Mouse (Mus musculus) heart, adult 18-20 months (tissue): ENCODE measurements around the gene Nppc. TPM values are rescaled to one million over a fixed set of nuclear protein-coding genes. Genes with fewer than 3 reads are reported as not detected.
A peak's percentile ranks its signal among the peaks of the same experiment; 100 is the strongest.

ENCODE experiments used
- DNase-seq, 2 experiments: peaks; one replicate each; pipeline ENCODE4 v3.0.0; 2021 to 2022; ENCODE audit warnings: mixed read lengths in 1 of 2
- microRNA-seq, 2 experiments: library from miRNA; unstranded; fragments of <30 nt; microRNA quantifications; one replicate each; pipeline ENCODE4 v1.2.0; 2022
- total RNA-seq, 2 experiments: library from RNA; stranded (reverse); gene quantifications; 2 replicates each; pipeline ENCODE4 v1.2.3; 2021

Gene Nppc
- total RNA-seq, 2 experiments from 2014 or later = not detected

GRCm38 (mm10) chr1:86652675-86653074 lies 17.7 kb downstream of the Nppc start:
- no peak for DNase-seq

- peak; percentile 26 to 78 for DNase-seq
Measured at GRCm38 (mm10) chr1:86650272-86650671, 20.1 kb downstream of the Nppc start.

GRCm38 (mm10) chr1:86647517-86647916 lies 22.9 kb downstream of the Nppc start:
- DNase-seq = no peak

- no peak for DNase-seq
Measured at GRCm38 (mm10) chr1:86643101-86643809, 27.1 kb downstream of the Nppc start.

GRCm38 (mm10) chr1:86634751-86635359 lies 35.5 kb downstream of the Nppc start:
- no peak for DNase-seq

GRCm38 (mm10) chr1:86633840-86634750 lies 36.3 kb downstream of the Nppc start:
- DNase-seq = no peak

GRCm38 (mm10) chr1:86633434-86633833 lies 36.9 kb downstream of the Nppc start:
- no peak for DNase-seq

- no peak for DNase-seq
Measured at GRCm38 (mm10) chr1:86632732-86633380, 37.5 kb downstream of the Nppc start.

GRCm38 (mm10) chr1:86630527-86630926 lies 39.8 kb downstream of the Nppc start:
- DNase-seq = no peak

- DNase-seq = no peak
Measured at GRCm38 (mm10) chr1:86629936-86630335, 40.4 kb downstream of the Nppc start.

- DNase-seq = no peak
Measured at GRCm38 (mm10) chr1:86628270-86628669, 42.1 kb downstream of the Nppc start.

- no peak for DNase-seq
Measured at GRCm38 (mm10) chr1:86623001-86624000, 47.1 kb downstream of the Nppc start.

- no peak for DNase-seq
Measured at GRCm38 (mm10) chr1:86622296-86622695, 48.1 kb downstream of the Nppc start.

- DNase-seq = peak; percentile 27 to 77
Measured at GRCm38 (mm10) chr1:86618454-86619125, 51.8 kb downstream of the Nppc start.

Small RNA genes within 50 kb of the gene (microRNA-seq; reads per million reads assigned to microRNA genes)
- gene Gm22955 = 0 reads per million in 2 experiments

Other genes with a start within 250 kb of the Nppc start
- not detected for gene Nmur1, start 244.3 kb downstream of the Nppc start, total RNA-seq
- gene Tex44, start 244.2 kb downstream of the Nppc start, total RNA-seq = not detected
- 100 to 1,000 TPM; 212 TPM for gene Ptma, start 143.8 kb downstream of the Nppc start, total RNA-seq
- gene Pde6d, start 87.9 kb downstream of the Nppc start, total RNA-seq = 10 to 100 TPM; 45.0 to 49.5 TPM
- gene Cops7b, start 87.7 kb downstream of the Nppc start, total RNA-seq = 10 to 100 TPM in 1 of 2 experiments, 1 to 10 TPM in 1; 8.8 to 10.5 TPM
- 10 to 100 TPM; 11.1 to 11.6 TPM for gene Dis3l2, start 33.2 kb upstream of the Nppc start, total RNA-seq